Mouse (Mus musculus) testis, adult 10 weeks (tissue): ENCODE measurements around the gene Psmd1. TPM values are rescaled to one million over a fixed set of nuclear protein-coding genes. Genes with fewer than 3 reads are reported as not detected.

Source experiments
- polyA plus RNA-seq: library from polyadenylated mRNA; stranded (reverse); fragments of 350-450 nt; fragmentation: Illumina TruSeq; extraction: RNeasy Lipid Tissue Mini Kit (QIAGEN cat#74804); gene quantifications from one replicate; pipeline ENCODE4 v1.2.3, GENCODE M21; 2014; ENCODE audit warnings: low read depth, low replicate concordance

Gene Psmd1
- 108 TPM for polyA plus RNA-seq

GRCm38 (mm10) chr1:86064271-86064991, at the start of gene Psmd1:
Psmd1 (plus strand) TSS chr1:86064387.

GRCm38 (mm10) chr1:86016516-86016915, 47.7 kb upstream of the Psmd1 start, which contains the start of gene Spata3:
Spata3 (plus strand) TSS chr1:86016816.

GRCm38 (mm10) chr1:86045848-86046805, 18.1 kb upstream of the Psmd1 start, which contains the start of gene 2810459M11Rik:
2810459M11Rik (plus strand) TSS chr1:86045863.

GRCm38 (mm10) chr1:86111779-86112178, 47.6 kb downstream of the Psmd1 start, which contains the start of gene Htr2b:
Htr2b (minus strand) TSS chr1:86111970.

GRCm38 (mm10) chr1:86133337-86133736, 69.2 kb downstream of the Psmd1 start, which contains the start of gene Gm21972:
Gm21972 (plus strand) TSS chr1:86133637.

GRCm38 (mm10) chr1:86154133-86154823, 90.1 kb downstream of the Psmd1 start, which contains the start of gene Armc9:
Armc9 (plus strand) TSS chr1:86154780.

Other genes with a start within 250 kb of the Psmd1 start
- gene Itm2c, start 170.1 kb upstream of the Psmd1 start, polyA plus RNA-seq, result 3.9 TPM
- 1.1 TPM for gene 4933407L21Rik, start 135.9 kb upstream of the Psmd1 start, polyA plus RNA-seq
- 7.4 TPM for gene Gpr55, start 103.4 kb upstream of the Psmd1 start, polyA plus RNA-seq
- gene Spata3, start 47.6 kb upstream of the Psmd1 start, polyA plus RNA-seq, result 151 TPM
- gene 2810459M11Rik, start 18.5 kb upstream of the Psmd1 start, polyA plus RNA-seq, result 0.13 TPM
- gene Htr2b, start 47.6 kb downstream of the Psmd1 start, polyA plus RNA-seq, result 0.18 TPM
- gene Gm21972, start 69.2 kb downstream of the Psmd1 start, polyA plus RNA-seq, result not detected
- gene Armc9, start 90.4 kb downstream of the Psmd1 start, polyA plus RNA-seq, result 70.4 TPM
- not detected for gene B3gnt7, start 238.4 kb downstream of the Psmd1 start, polyA plus RNA-seq